Mouse (Mus musculus) embryonic facial prominence, embryonic 10.5 days (tissue): ENCODE measurements around the gene Tmtc2. TPM values are rescaled to one million over a fixed set of nuclear protein-coding genes. Genes with fewer than 3 reads are reported as not detected.

Experiments
- DNase-seq: peaks from one replicate; pipeline ENCODE4 v3.0.0-alpha.2; 2017; ENCODE audit warnings: low spot score
- H3K27ac ChIP-seq: fragments of 300-500 bp; sonication (generic); replicated peaks from 2 replicates; pipeline ENCODE4 v1.5.1; 2016; ENCODE audit warnings: mild to moderate bottlenecking
- H3K27me3 ChIP-seq: fragments of 300-500 bp; sonication (generic); replicated peaks from 2 replicates; pipeline ENCODE4 v1.6.1; 2016; ENCODE audit warnings: low read depth, mild to moderate bottlenecking; ENCODE audit not compliant: poor library complexity, severe bottlenecking
- H3K36me3 ChIP-seq: fragments of 300-500 bp; sonication (generic); replicated peaks from 2 replicates; pipeline ENCODE4 v1.6.1; 2016; ENCODE audit warnings: mild to moderate bottlenecking, moderate library complexity
- H3K4me1 ChIP-seq: fragments of 300-500 bp; sonication (generic); 2 replicates; pipeline ENCODE4 v1.6.1; 2016
- H3K4me3 ChIP-seq: fragments of 300-500 bp; sonication (generic); 2 replicates; pipeline ENCODE4 v1.5.1; 2016; ENCODE audit warnings: mild to moderate bottlenecking, moderate library complexity
- H3K9me3 ChIP-seq: fragments of 300-500 bp; sonication (generic); 2 replicates; pipeline ENCODE4 v1.6.1; 2016; ENCODE audit warnings: mild to moderate bottlenecking
- WGBS: fragments of 180-500 bp; shearing (Covaris S2); methylation state at CpG from one replicate; pipeline ENCODE4 v1.1.7; 2016; 5-methylcytosine and 5-hydroxymethylcytosine counted together
- polyA plus RNA-seq: library from polyadenylated mRNA; unstranded; fragments of >200 nt; fragmentation: Nextera tagmentation; extraction: Ambion mirVana; gene quantifications from 2 replicates; pipeline ENCODE4 v1.2.1, GENCODE M21; 2016

Gene Tmtc2
- polyA plus RNA-seq, 1 experiment from 2014 or later, result 8.5 TPM

GRCm38 (mm10) chr10:105539697-105540096 lies 34.6 kb downstream of the Tmtc2 start:
- H3K4me1 ChIP-seq, result peaks cover 8% of the 10 kb centered on the region; the same call in 1 of the 2 replicates
- no peaks in the 10 kb centered on the region for H3K9me3 ChIP-seq
- H3K27me3 ChIP-seq, result no peaks in the 10 kb centered on the region
- H3K36me3 ChIP-seq, result peaks cover 5% of the 10 kb centered on the region; the same call in 1 of the 2 replicates
- H3K27ac ChIP-seq, result no peak overlapping the region
- WGBS, result 76% methylated on average over 5 of the region's 5 CpGs
- no peak for DNase-seq
- H3K4me3 ChIP-seq, result no peak overlapping the region

DNA sequence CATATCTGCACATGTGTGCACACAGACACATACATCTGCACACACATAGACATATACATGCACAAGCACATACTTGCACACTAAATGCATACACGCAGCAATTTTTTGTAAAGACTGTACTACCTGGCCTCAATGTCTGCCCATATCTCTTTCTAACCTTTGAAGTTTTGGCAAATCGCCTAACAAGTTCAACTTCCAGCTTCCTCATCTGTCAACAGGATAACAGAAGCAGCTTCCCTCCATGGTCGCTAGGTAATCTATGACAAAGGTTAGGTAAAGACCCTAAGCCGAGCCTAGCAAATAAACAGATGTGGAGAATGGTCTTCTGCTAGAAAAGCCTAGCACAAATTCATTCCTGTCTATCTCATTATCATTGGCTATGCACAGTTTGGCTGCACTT lies 37.3 kb downstream of the Tmtc2 start:
- Histone ChIP-seq H3K27me3 (no peaks in the 10 kb centered on the region), H3K36me3 (peaks cover 5% of the 10 kb centered on the region; the same call in 1 of the 2 replicates), H3K27ac (no peak overlapping the region), H3K4me3 (no peak overlapping the region), H3K9me3 (no peaks in the 10 kb centered on the region), H3K4me1 (peaks cover 22% of the 10 kb centered on the region)
- 90% methylated on average over 4 of the region's 4 CpGs for WGBS
- DNase-seq, result no peak

DNA sequence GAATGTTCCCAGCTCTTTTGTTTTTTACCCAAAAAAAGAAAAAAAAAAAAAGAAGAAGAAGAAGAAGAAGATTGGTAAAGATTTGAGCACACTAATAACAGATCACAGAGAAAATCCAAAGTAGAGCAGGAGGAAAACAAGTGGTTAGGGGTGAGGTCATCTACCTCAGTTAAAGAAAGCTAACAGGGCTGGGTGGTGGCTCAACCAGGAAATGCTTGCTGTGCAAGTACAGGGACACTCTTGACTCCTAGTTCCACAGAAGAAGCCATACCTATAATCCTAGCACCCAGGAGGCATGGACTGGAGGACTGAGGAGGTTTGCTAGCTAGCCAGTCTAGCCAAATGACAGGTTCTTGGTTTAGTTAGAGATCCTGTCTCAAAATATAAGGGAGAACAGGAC lies 38.4 kb downstream of the Tmtc2 start:
- peaks cover 5% of the 10 kb centered on the region; the same call in 1 of the 2 replicates for H3K36me3 ChIP-seq
- H3K4me3 ChIP-seq, result no peak overlapping the region
- no peaks in the 10 kb centered on the region for H3K9me3 ChIP-seq
- DNase-seq, result no peak
- no peak overlapping the region for H3K27ac ChIP-seq
- H3K4me1 ChIP-seq, result peaks cover 31% of the 10 kb centered on the region
- H3K27me3 ChIP-seq, result no peaks in the 10 kb centered on the region

GRCm38 (mm10) chr10:105532747-105533146 lies 41.5 kb downstream of the Tmtc2 start:
- H3K4me3 ChIP-seq, result no peak overlapping the region
- WGBS, result 53% methylated on average over 7 of the region's 7 CpGs
- no peaks in the 10 kb centered on the region for H3K9me3 ChIP-seq
- no peak overlapping the region for H3K27ac ChIP-seq
- H3K4me1 ChIP-seq, result peaks cover 33% of the 10 kb centered on the region
- H3K27me3 ChIP-seq, result no peaks in the 10 kb centered on the region
- no peaks in the 10 kb centered on the region for H3K36me3 ChIP-seq
- peak; percentile 30 for DNase-seq

DNA sequence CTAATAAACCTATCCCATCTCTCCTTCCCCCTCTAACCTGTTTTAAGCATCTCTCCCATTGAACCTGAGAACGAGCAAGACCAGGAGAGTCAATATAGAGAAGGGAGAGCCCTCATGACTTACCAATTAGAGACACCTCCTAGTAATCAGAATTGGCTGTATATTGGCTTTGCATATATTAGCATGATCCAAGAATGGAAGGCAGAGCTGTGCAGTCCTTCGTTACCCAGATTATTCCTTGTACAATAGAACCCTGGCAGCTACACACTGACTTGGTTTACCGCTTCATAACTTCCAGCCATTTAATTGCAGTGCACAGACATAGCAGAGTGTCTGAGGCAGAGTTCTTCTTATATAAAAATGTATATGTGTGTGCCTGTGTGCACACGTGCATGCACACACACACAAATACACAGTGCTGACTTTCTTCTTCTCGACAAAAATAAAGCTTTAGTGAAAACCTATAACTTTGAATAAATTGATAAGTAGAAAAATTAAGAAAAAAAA lies 42.2 kb downstream of the Tmtc2 start:
- peaks cover 33% of the 10 kb centered on the region for H3K4me1 ChIP-seq
- H3K27ac ChIP-seq, result no peak overlapping the region
- no peak for DNase-seq
- H3K9me3 ChIP-seq, result no peaks in the 10 kb centered on the region
- no peaks in the 10 kb centered on the region for H3K27me3 ChIP-seq
- WGBS, result 85% methylated on average over 5 of the region's 5 CpGs
- H3K36me3 ChIP-seq, result no peaks in the 10 kb centered on the region
- H3K4me3 ChIP-seq, result no peak overlapping the region

GRCm38 (mm10) chr10:105531080-105531894 lies 43.0 kb downstream of the Tmtc2 start:
- no peak overlapping the region for H3K27ac ChIP-seq
- no peaks in the 10 kb centered on the region for H3K9me3 ChIP-seq
- H3K36me3 ChIP-seq, result no peaks in the 10 kb centered on the region
- 86% methylated on average over 9 of the region's 9 CpGs for WGBS
- no peak for DNase-seq
- H3K4me3 ChIP-seq, result no peak overlapping the region
- H3K27me3 ChIP-seq, result no peaks in the 10 kb centered on the region
- peaks cover 33% of the 10 kb centered on the region for H3K4me1 ChIP-seq

DNA sequence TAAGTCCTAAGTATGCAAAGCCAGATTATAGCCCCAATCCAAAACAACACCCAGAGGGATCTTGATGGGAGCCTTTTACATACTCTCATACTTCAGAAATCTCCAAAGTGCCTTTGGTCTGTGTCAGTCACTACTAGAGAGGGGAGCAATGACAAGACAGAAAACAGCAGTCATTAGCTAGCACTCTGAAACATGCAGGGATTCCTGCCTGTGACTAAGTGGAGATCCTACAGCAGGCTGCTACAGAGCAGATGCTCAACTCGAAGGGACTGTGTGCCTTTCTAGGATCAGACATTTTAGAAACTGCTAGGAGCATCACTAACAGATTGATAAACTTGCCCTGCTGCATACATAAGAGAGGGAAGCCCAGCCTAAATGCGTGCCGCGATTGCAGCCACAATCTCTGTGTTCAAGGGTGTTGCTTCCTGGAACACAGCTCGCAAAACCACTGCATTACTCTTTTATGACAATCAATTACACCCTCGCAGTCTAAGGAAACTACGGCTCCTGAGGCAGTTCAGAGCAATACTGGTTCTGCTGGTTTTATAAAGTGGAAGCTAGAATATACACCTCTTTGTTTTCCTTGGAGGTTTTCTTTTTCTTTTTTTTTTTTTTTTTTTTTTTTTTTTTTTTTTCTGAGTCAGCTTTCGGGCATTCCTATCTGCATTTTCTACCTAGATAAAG lies 50.7 kb downstream of the Tmtc2 start:
- H3K36me3 ChIP-seq, result no peaks in the 10 kb centered on the region
- WGBS, result 70% methylated on average over 8 of the region's 8 CpGs
- no peak overlapping the region for H3K4me3 ChIP-seq
- DNase-seq, result no peak
- H3K4me1 ChIP-seq, result peaks cover 21% of the 10 kb centered on the region; the same call in 1 of the 2 replicates
- no peaks in the 10 kb centered on the region for H3K9me3 ChIP-seq
- H3K27me3 ChIP-seq, result no peaks in the 10 kb centered on the region
- H3K27ac ChIP-seq, result no peak overlapping the region; the same call in 1 of the 2 replicates

- Histone ChIP-seq H3K27me3 (no peaks in the 10 kb centered on the region), H3K9me3 (no peaks in the 10 kb centered on the region), H3K4me3 (no peak overlapping the region), H3K27ac (no peak overlapping the region), H3K4me1 (peaks cover 21% of the 10 kb centered on the region; the same call in 1 of the 2 replicates), H3K36me3 (no peaks in the 10 kb centered on the region)
- WGBS, result 83% methylated on average over 7 of the region's 7 CpGs
- DNase-seq, result no peak
Measured at GRCm38 (mm10) chr10:105522431-105522830, 51.8 kb downstream of the Tmtc2 start.

DNA sequence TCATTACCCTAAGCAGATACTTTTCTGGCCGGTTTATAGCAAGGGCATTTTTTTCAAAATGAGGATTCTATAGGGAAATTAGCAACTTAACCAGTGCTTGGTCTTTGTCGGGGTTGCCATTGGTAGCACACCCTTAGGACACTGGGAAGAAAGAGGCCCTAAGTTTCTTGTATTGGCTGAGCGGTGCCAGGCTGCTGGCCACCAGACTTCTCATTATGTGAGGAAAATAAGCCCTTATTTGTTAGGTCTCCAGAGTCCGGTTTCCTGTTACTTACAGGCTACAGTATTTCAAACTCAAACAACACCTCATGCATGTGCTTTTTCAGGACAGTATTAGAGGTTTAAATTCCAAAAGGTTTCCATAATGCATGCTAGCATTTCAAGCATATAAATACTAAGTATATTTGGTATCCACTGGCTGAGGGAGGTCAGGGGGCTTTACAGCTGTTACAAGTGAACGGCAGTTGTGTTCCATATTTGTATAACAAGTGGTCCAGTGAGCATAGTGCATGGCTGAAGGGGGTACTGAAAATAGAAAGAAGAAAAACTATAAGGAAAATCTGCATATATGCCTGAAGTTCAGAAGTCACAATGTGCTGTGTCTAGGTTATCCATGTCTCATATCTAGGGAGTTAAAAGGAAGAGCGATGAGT lies 55.0 kb downstream of the Tmtc2 start:
- Histone ChIP-seq H3K4me3 (no peak overlapping the region), H3K4me1 (peaks cover 17% of the 10 kb centered on the region; the same call in 1 of the 2 replicates), H3K27ac (no peak overlapping the region), H3K27me3 (no peaks in the 10 kb centered on the region), H3K9me3 (no peaks in the 10 kb centered on the region), H3K36me3 (no peaks in the 10 kb centered on the region)
- 66% methylated on average over 6 of the region's 6 CpGs for WGBS
- no peak for DNase-seq

GRCm38 (mm10) chr10:105518144-105518543 lies 56.1 kb downstream of the Tmtc2 start:
- Histone ChIP-seq H3K9me3 (no peaks in the 10 kb centered on the region), H3K27ac (no peak overlapping the region), H3K36me3 (no peaks in the 10 kb centered on the region), H3K4me3 (no peak overlapping the region), H3K27me3 (no peaks in the 10 kb centered on the region), H3K4me1 (peaks cover 5% of the 10 kb centered on the region; the same call in 1 of the 2 replicates)
- DNase-seq, result no peak
- 95% methylated on average over 9 of the region's 9 CpGs for WGBS

DNA sequence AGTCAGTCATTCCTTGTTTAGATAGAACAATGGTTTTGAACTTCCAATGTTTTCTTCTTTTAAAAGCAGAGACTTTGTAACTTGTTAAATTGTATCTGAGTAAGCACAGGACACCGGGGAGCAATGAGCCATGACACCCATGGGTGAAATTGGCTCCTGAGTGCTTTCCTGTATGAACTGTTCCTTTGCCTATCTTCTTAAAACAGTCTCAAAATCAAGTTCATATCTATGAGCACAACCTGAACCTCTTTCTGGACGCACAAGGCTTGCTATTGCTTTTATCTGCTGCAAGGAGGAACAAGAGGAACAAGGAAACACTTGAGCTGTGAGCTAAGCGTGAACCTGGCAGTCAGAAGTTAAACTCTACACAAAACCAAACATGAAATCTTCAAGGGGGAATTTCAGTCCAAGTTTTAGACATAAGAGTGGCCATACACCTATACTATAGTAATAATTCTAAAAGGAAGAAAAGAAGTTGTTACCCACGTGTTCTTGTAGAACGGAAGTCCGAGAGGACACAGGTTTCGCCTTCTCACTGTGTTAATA lies 60.4 kb downstream of the Tmtc2 start:
- H3K4me3 ChIP-seq, result no peak overlapping the region
- H3K9me3 ChIP-seq, result no peaks in the 10 kb centered on the region
- WGBS, result 84% methylated on average over 7 of the region's 7 CpGs
- no peaks in the 10 kb centered on the region for H3K36me3 ChIP-seq
- H3K4me1 ChIP-seq, result peaks cover 22% of the 10 kb centered on the region
- H3K27me3 ChIP-seq, result no peaks in the 10 kb centered on the region
- H3K27ac ChIP-seq, result no peak overlapping the region
- no peak for DNase-seq

- peaks cover 28% of the 10 kb centered on the region for H3K4me1 ChIP-seq
- peaks cover 13% of the 10 kb centered on the region for H3K36me3 ChIP-seq
- H3K27ac ChIP-seq, result peak overlapping the region; percentile 48
- H3K4me3 ChIP-seq, result peak overlapping the region; percentile 21; the same call in 1 of the 2 replicates
- DNase-seq, result peak; percentile 29
- H3K27me3 ChIP-seq, result no peaks in the 10 kb centered on the region
- WGBS, result 38% methylated on average over 5 of the region's 5 CpGs
- H3K9me3 ChIP-seq, result no peaks in the 10 kb centered on the region
Measured at GRCm38 (mm10) chr10:105509896-105510272, 64.4 kb downstream of the Tmtc2 start.
